Mouse (Mus musculus) frontal cortex, adult 2 months (tissue): ENCODE results near the gene Dlx5. TPM values are rescaled to one million over a fixed set of nuclear protein-coding genes. Genes with fewer than 3 reads are reported as not detected.

Source experiments
- DNase-seq, 2 experiments: peaks; one replicate each; pipeline ENCODE4 v3.0.0; 2022; ENCODE audit warnings: low spot score in 1 of 2; ENCODE audit errors: extremely low spot score in 1 of 2
- polyA plus RNA-seq: library from polyadenylated mRNA; depleted of rRNA; stranded (reverse); fragments of >200 nt; gene quantifications from 2 replicates; pipeline ENCODE4 v1.2.3, GENCODE M21; 2012

Dlx5 gene
- polyA plus RNA-seq, 1 experiment = 20.9 TPM

DNA sequence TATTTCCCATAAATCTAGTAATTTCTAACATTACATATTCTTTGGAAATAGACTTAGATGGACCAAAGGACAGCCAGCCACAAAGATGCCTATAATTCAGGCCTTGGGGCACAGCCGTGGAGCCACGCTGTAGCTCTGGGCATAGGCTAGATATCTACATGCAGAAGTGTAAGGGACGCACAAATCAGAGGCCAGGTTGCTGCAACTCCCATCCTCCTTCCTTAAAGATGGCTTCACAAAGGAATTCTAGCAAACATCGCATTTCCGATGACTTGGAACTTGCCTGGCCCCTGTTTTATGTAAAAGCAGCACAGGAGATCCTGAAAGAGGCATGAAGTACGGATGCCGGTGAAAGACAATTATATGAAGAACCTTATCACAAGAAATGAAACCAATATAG, 5.2 kb downstream of the Dlx5 start:
- DNase-seq = peak in 1 of 2 experiments; percentile 5

DNA sequence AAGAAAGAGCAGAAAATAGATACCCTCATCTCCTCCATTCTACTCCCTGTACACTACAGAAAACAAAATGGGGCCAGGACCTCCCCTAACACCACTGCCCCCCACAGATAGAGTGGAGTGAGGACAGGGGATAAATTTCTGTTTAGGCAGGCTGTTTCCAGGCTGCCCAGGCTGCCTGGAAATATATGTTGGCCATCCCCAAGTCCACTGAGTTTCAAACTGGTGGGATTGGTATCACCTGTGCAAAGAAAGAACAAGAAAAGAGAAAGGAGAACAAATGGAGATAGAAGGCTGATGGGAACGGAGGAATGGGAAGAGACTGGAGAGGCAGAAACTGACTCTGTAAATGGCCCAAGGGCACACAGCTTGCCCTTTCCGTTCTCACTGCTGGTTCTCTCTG, 5.7 kb downstream of the Dlx5 start:
- DNase-seq = no peak

DNA sequence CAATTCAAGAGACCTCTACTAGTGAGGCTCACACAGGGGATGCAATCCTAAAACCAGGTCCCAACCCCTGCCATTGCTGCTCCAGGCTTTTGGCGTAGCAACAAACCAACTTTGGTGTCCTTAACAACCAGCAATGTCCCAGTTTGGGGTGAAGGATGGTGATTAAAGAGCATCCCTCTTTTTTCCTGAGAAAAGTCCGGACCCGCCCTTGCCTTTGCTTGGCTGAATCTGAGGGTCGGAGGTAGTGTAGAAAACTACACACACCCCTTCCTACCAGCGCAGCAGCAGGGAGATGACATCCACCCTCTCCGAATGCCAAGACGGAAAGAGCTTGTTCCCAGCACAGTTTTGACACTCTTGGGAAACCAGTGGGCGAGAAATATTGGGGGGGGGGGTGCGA, 6.2 kb downstream of the Dlx5 start:
- DNase-seq = peak in 1 of 2 experiments; percentile 7

DNA sequence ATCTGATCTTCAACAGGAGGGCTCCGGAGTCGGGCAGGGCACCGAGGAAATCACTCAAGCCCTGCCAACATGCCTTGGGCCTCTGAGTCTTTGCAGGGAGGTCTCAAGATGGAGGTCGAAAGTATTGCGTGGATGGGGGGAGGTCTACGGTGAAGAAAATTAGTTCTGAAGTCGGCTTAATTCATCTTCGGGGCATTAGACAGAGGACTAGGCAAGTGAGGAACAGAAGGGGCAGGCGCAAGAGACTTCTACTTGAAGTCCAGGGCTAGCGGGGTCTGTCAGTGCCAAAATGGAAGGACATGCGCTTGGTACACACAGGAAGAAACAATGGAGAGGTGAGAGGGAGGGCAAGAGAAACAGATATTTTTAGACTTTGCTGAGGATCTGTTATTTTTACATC, 6.7 kb downstream of the Dlx5 start:
- DNase-seq = no peak

DNA sequence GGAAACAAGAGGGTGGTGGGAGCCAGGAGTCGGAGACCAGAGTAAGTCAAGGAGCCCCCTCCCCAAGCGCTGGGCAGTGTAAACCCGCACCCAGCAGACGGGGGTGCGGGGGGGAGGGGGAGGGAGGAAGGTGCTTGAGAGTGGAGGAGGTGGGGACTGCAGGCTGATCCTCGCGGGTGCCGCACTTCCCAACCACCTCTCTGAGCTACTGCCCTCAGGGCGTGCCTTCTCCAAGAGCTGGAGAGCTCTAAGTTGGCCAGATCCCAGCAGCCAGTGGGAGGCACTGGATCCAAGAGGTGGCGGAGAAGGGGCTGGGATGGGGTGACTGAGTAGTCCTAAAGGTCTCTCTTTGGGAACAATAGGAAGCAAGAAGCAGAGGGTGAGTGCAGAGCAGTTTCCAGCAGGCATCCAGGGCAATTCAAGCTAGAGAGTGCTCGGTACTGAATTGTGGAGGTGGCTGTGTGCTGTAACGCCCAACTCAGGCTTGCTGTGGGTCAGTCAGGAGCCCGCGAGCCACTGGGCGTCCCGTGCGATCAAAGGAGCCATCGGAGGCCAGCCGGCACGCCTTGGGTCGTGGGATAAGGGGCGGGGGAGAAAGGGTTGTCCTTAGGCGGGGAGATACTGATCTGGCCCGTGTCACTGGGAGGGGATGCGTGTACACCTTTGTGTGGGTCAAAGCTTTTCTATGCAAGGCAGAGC, 7.7 kb downstream of the Dlx5 start:
- no peak for DNase-seq

DNA sequence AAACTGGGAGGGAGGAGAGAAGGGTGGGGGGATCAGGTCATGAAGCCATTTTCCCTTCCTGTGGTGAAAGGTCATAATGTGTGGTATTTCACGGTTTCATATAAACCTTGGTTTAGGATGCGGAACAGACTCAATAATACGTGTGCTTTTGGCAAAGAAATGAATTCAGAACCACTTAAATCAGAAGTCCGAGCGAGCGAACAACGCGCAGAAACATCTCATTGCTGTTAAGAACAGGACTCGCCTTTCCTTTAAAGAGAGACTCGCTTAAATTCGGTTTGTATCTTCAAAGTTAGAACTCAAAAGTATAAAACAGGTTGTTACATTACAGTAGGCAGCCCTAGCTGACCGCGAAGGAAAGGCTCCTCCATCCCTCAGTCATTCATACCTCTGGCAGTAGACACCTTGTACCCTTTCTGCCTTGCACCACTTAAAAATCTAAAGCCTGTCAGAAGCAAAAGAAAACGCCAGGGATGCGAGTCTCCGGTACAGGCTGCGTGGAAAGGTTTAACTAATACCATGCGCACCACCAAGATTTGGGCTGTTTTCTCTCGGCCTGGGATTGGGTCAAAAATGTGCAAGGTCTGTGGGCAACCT, 8.3 kb downstream of the Dlx5 start:
- DNase-seq = no peak

DNA sequence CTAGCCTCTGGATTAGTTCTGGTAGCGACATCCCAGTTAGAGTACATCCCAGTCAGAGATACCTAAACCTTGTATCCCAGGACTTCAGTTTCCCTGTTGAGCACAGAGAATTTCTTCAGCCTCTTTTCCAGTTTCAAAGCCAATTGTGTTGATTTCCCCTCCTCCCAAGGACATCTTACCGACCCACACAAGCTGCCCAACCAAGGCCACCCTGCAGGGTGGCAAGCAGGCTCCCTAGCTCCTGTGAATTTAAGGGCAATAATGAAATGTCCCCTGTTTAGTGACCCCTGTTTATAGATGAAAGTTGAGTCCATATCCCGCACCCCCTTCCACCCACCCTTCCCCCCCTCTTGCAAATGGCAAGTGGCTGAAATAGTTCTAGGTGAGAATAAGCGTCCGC, 9.0 kb downstream of the Dlx5 start:
- no peak for DNase-seq

DNA sequence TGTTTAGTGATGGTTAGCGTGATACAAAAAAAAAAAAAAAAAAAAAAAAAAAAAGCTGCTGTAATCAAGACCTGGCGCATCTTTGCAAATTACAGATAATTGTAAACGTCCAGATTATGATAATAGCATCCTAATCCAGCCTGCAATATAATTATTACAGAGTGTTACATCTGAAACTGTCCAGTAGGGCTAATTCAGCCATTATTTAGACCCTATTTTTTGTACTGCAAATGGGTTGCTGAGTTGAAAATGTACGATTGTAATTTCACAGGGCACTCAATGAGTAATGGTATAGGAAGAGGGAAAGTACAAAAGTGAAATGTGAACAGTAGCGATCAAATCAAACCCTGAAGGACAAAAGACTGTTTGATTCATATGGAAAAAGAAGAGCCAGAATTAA, 10.2 kb downstream of the Dlx5 start:
- DNase-seq = no peak

DNA sequence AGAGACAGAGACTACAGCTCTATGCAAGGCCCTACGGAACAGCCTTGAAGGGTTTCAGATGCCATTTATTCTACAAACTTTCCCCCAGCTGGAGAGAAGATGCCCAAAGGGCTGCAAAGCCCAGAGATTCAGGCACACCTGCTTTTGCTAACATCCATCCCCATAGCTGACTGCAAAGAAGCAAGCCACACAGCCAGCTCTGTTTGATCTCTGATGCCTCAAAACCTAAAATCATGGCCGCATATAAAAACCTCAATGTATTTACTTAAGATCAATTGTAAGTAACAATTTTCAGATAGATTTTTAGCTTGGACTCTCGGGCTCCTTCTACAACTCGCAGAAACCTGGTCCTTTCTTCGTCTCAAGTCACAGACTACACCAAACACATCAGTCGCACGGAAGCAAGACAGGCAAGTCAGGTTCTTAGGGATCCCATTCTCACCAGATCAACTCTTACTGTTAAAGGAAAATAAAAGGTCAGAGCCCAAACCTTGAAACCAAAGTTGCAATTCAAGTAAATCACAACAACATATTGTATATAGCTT, 10.9 kb downstream of the Dlx5 start:
- DNase-seq = no peak

DNA sequence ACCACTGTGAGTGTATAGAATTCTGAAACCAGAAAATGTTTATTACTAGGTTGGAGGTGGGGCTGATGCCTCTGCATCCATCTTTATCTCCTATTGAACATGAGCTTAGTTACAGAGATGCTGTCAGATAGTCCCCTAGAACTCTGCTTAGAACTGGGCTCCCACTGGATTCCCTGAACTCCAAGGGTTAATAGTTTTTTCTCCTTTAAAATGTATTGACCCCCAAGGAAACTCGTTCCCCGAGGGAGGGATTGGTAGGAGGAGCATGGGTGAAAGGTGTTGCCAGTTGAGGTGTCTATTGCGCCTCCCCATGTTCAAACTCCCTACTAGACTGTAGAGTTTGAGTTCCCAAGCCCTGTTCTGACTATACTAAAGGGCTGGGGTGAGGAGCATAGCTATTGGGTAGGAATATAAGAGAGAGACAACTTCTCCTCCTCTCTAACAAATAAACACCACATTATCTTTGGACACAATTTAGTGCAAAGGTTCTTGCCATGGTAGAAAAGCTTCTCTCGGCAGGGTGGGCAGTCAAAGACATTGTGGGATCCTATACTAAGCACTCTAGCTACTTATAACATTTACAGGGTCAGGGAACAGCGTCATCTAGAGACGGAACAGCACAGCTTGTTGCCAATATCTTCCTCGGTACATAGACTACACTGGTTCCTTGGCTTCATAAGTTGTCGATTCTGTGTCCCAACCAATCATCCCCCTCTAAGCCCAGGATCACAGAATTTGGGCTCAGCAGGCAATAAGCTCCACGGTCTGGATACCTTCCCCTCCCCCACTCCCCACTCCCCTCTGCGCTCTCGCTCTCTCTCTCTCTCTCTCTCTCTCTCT, 11.7 kb downstream of the Dlx5 start:
- no peak for DNase-seq

DNA sequence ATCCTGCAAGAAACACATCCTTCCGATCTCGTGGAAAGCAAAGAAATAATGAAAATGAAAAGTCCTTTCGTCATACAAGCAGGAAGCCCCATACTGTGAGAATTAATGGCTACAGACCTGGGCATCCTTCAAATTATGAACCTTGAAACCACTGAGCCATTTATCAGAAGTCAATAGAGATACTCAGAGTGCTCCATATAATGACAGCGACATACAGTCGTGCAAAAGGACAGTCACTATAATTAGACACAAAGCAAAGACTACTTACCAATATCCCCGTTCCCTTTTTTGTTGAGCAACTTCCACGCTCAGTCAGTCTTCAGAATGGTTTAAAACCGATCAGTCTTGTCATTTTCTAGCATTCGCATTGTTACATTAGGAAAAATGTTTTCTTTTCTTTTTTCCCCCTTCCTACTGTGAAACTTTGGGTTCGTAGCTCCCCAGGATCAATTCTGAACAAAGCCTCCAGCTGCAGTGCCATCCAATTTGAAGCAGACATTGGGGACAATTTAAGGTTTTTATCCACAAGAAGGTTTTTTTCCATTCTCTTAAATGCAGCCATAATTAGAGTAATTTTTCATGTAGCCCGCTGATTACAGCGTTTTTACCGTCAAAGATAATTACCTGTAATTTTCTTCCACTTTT, 12.7 kb downstream of the Dlx5 start:
- DNase-seq = no peak

DNA sequence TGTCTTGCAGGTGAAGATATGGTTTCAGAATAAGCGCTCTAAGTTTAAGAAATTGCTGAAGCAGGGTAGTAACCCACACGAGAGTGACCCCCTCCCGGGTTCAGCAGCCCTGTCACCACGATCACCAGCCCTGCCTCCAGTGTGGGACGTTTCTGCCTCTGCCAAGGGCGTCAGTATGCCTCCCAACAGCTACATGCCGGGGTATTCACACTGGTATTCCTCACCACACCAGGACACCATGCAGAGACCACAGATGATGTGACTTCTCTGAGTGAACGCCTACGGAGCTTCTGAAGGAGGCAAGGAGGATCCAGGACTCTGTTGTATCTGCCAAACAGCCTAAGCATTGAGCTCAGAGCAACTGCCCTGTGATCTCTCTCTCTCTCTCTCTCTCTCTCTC, 14.9 kb downstream of the Dlx5 start:
- no peak for DNase-seq

DNA sequence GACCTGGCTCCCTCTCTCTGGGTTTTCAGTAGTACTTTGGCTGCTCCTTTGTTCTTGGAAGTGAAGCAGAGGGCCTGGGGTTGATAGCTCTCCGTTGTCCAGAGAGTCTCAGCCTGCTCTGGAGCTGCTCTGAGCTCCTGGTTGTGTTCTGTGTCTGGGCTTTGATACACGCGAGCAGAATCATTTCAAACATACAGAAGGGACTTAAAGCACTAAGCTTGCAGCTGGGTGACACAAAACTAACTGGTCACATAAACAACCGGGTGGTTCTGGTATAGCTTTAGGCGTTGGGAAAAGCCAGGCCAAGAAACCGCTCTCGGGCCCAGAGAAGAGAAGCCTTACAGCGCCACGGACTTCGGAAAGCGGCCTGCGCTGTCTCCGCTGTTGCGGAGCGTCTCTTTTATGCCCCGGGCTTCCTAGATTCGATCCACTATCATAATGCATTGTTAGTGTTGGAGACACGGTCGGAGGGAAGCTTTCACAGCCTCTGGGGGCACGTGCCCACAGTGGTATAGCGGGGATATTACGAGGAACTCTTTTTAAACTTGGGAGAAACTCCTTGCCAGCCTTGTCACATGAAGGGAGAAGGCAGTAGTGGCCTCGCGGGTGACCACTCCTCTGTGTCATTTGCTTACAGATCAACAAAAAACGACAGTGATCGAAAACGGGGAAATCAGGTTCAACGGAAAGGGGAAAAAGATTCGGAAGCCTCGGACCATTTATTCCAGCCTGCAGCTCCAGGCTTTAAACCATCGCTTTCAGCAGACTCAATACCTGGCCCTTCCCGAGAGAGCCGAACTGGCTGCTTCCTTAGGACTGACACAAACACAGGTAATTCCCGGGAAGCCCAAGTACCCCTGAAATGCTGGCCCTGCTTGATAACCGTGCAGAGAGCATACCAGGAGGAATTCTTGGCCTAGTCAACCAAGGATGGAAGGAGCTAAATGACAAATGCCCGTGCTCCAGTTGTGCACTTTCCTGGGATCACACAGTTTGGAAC, 17.1 kb downstream of the Dlx5 start:
- DNase-seq = no peak

DNA sequence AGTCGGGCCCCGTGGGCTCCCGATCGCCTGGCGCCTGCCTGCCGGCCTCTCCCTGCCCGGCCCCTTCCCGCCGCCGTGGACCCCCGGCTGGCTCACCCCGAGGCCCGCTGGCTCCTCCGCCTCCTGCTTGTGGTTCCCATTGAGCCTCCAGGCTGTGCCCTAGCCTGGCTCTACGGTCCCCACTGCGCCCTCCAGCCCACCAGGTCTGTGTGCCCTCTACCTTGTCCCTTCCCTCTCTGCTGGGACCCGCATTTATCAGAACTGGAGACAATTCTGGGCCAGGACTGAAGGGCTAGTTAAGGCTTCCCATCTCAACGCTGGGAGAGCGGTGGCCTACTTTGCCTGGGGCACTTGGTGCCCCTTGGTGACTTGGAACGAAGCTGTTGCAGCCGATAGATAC, 17.9 kb downstream of the Dlx5 start:
- no peak for DNase-seq

DNA sequence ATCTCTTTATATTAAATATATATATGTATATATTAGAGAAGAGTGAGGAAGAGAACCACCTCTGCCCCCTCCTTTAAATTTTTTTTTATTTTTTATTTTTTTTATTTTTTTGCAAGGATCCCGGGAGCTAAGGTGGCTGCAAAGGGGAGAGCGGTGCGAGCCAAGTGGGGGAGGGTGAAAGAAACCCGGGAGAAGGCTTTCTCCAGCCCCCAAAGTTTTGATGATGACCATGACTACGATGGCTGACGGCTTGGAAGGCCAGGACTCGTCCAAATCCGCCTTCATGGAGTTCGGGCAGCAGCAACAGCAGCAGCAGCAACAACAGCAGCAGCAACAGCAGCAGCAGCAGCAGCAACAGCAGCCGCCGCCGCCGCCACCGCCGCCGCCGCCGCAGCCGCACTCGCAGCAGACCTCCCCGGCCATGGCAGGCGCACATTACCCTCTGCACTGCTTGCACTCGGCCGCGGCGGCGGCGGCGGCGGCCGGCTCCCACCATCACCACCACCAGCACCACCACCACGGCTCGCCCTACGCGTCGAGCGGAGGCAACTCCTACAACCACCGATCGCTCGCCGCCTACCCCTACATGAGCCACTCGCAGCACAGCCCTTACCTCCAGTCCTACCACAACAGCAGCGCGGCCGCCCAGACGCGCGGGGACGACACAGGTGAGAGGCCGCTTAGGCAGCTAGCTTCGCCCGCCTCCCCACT, 18.6 kb downstream of the Dlx5 start, which contains the start of gene Dlx6:
TSS of gene Dlx6 (plus strand) at position 175 of the 711 bp plus-strand sequence.
- DNase-seq = no peak

DNA sequence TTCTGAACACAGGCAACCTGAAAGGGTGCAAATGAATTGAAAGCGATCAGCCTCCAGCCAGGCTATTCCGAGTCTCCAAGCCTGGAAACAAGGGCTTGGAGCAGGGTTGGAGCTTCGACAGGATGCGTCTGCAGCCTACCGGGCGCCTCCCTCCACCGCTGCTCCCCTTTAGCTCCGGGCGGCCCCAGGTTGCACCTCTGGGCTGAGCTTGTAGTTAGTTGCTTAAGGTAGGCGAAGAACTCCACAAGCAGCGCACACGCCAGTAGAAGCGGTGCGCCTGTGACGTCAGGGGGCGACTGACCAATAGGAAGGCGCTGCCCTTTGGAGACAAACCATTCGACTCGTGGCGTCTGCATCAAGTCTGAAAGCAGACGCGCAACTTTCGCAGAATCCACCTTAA, 19.3 kb downstream of the Dlx5 start:
- DNase-seq = peak in 1 of 2 experiments; percentile 72

DNA sequence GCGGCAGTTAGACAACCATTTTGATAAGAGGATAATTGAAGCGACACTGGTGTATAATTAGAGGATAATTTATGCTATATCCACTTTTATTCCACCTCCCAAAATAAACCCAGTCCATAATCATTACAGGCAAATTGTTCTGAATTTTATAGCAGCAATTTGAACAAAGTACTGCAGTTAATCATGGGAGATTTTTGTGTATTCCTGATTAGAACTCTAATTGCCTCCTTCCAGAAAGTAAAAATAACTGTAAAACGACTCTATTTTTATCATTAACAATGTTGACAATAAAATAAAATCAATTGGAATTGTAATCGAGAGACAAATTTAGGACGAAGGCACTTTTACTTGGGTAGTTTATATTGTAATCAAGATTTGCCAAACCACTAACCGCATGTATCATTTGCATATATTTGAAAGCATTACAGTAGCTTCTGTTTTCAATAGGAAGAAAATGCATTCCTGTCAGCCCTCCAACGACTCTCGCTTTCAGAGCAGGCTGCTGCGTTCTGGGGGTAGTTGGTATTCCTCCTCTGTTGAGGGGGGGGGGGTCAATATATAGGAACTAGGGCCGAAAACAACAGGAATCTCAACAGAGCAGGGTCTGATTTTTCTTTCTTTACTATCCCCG, 20.0 kb downstream of the Dlx5 start:
- no peak for DNase-seq

DNA sequence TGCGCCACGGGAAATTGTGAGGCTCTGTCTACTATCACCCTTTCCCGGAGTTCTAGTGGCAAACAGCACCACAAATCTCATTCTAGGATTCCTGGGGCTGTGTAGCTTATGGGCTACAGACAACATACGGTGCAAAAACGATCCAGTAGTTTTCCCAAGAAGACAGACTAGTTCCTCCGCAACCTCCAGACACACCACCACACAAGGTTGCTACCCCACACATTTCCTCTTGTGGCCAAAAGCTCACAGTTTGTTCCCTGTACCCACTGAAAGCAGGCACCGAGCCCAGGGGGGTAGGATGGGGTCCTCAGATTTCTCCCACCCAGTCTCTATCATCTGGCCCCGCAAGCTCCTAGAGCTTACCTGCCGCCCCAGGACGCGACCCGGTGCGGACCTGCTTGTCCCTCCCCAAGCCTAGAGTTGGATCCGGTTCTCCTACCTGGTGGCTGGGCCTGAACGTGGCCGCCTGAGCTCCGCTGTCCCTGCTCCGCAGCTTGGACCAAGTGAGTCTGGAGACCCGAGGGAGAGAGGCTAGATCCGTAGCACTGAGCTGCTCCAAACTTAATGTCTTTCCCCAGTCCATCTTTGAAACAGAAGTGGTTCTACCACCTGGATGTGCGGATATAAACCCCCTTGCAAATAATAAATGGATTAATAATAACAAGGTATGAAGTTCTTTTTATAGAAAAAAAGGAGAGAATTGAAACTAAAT, 20.6 kb downstream of the Dlx5 start:
- no peak for DNase-seq
